Mouse (Mus musculus) right cerebral cortex, postnatal 10 days (tissue): ENCODE measurements around the gene Pex11b.
"Not testable (repeated sequence)": the region's sequence is repeated elsewhere in the genome, so short reads cannot be mapped to it uniquely, and the experiment has no call there.

Source experiments
- DNase-seq, 2 experiments: peaks; one replicate each; pipeline ENCODE4 v3.0.0; 2021; ENCODE audit warnings: low spot score in 2 of 2

Pex11b gene

GRCm38 (mm10) chr3:96675171-96675570, 40.0 kb downstream of the Pex11b start:
- no peak for DNase-seq

GRCm38 (mm10) chr3:96675690-96676089, 40.5 kb downstream of the Pex11b start:
- no peak for DNase-seq

GRCm38 (mm10) chr3:96678456-96678855, 43.3 kb downstream of the Pex11b start:
- DNase-seq, result no peak

GRCm38 (mm10) chr3:96679159-96679674, 44.0 kb downstream of the Pex11b start:
- no peak for DNase-seq

GRCm38 (mm10) chr3:96680269-96680956, 45.2 kb downstream of the Pex11b start:
- DNase-seq, result no peak

- DNase-seq, result no peak
Measured at GRCm38 (mm10) chr3:96683496-96683895, 48.3 kb downstream of the Pex11b start.

- no peak for DNase-seq
Measured at GRCm38 (mm10) chr3:96684151-96684821, 49.1 kb downstream of the Pex11b start.

- no peak for DNase-seq
Measured at GRCm38 (mm10) chr3:96684822-96685156, 49.6 kb downstream of the Pex11b start.

- not testable (repeated sequence) for DNase-seq
Measured at GRCm38 (mm10) chr3:96686057-96686456, 50.9 kb downstream of the Pex11b start.

GRCm38 (mm10) chr3:96688854-96689253, 53.7 kb downstream of the Pex11b start:
- DNase-seq, result no peak

GRCm38 (mm10) chr3:96690298-96690697, 55.1 kb downstream of the Pex11b start:
- no peak for DNase-seq

- DNase-seq, result peak in 1 of 2 experiments; percentile 57
Measured at GRCm38 (mm10) chr3:96692506-96692905, 57.3 kb downstream of the Pex11b start.

GRCm38 (mm10) chr3:96693579-96693978, 58.4 kb downstream of the Pex11b start:
- DNase-seq, result no peak
